In genomic region chr2:152734501-152734900, GRCm38 (mm10) we compare ENCODE assay signal across 8 mouse cellular contexts. TPM values are rescaled to one million over a fixed set of nuclear protein-coding genes. Genes with fewer than 3 reads are reported as not detected.
A peak's percentile ranks its signal among the peaks of the same experiment; 100 is the strongest.
DNase-seq lines count a peak whose midpoint lies in the region; ATAC-seq and TF ChIP-seq lines count a peak whose summit lies in the region.

No protein-coding gene starts in this region.

- H3K4me3 ChIP-seq in heart, adult 2 months: peak overlapping the region; percentile 0; the same call in 1 of the 2 replicates
- peak overlapping the region; percentile 50 for H3K4me3 ChIP-seq in testis, adult 2 months (ENCODE audit: control insufficient read depth, low read depth, low read length)
- H3K4me3 ChIP-seq in liver, embryonic 15.5 days (replicated peaks): peak overlapping the region; percentile 65

- no peak for TF ChIP-seq POLR2A in heart, adult 2 months (IDR thresholded peaks at IDR 0.05; ENCODE audit: insufficient read depth, low read depth, low read length)
- no peak for TF ChIP-seq POLR2A in testis, adult 2 months (IDR thresholded peaks at IDR 0.05; ENCODE audit: control insufficient read depth, low read depth, low read length)

- no peaks in the 10 kb centered on the region for H3K36me3 ChIP-seq in heart, adult 2 months (ENCODE audit: control insufficient read depth, insufficient read depth, low read length)
- H3K36me3 ChIP-seq in testis, adult 2 months (ENCODE audit: control insufficient read depth, insufficient read depth, low read length): no peaks in the 10 kb centered on the region
- no peaks in the 10 kb centered on the region for H3K36me3 ChIP-seq in liver, embryonic 15.5 days (replicated peaks)

- intact Hi-C loops in heart, adult 2 months (cut with DNase I): no loop called here
- intact Hi-C loops in heart, postnatal 10 days (cut with DNase I): no loop called here

- H3K4me1 ChIP-seq in heart, adult 2 months (ENCODE audit: control insufficient read depth, insufficient read depth, low read length): peaks cover 11% of the 10 kb centered on the region
- H3K4me1 ChIP-seq in testis, adult 2 months (ENCODE audit: control insufficient read depth, insufficient read depth, low read length): peaks cover 39% of the 10 kb centered on the region
- peaks cover 70% of the 10 kb centered on the region for H3K4me1 ChIP-seq in liver, embryonic 15.5 days (replicated peaks)

- ATAC-seq in liver, embryonic 15.5 days (ENCODE audit: insufficient read depth): no peak
- no peak for ATAC-seq in erythroid progenitor cell, adult 5-6 weeks (replicated peaks; ENCODE audit: low FRiP score, poor library complexity, severe bottlenecking)

- TF ChIP-seq CTCF in heart, adult 2 months (IDR thresholded peaks at IDR 0.05): no peak
- TF ChIP-seq CTCF in testis, adult 2 months (IDR thresholded peaks at IDR 0.05; ENCODE audit: control insufficient read depth, insufficient read depth, insufficient replicate concordance, low read depth, low read length): no peak

- H3K4me2 ChIP-seq in liver, embryonic 15.5 days: peak overlapping the region; percentile 92

- H3K9me3 ChIP-seq in liver, embryonic 15.5 days (replicated peaks): no peaks in the 10 kb centered on the region

- WGBS in heart, adult 2 months: 45% methylated on average over 10 of the region's 10 CpGs
- 20% methylated on average over 10 of the region's 10 CpGs for whole genome bisulfite sequencing in liver, embryonic 15.5 days (ENCODE audit: insufficient replicate concordance)

- H3K9ac ChIP-seq in heart, adult 2 months (ENCODE audit: low read depth, low read length): peak overlapping the region; percentile 46
- no peak overlapping the region for H3K9ac ChIP-seq in liver, embryonic 15.5 days

- DNase-seq in heart, adult 2 months: no peak
- DNase-seq in heart, postnatal 10 days: no peak
- DNase-seq in testis, postnatal 14 days (ENCODE audit: low spot score): no peak
- DNase-seq in ovary, postnatal 10 days (ENCODE audit: low spot score): no peak
- DNase-seq in thymus, postnatal 4 days: no peak

- no peaks in the 10 kb centered on the region for H3K27me3 ChIP-seq in heart, adult 2 months (ENCODE audit: control insufficient read depth, insufficient read depth, low read length)
- H3K27me3 ChIP-seq in testis, adult 2 months (ENCODE audit: control insufficient read depth, insufficient read depth, low read length): no peaks in the 10 kb centered on the region
- peaks cover 38% of the 10 kb centered on the region for H3K27me3 ChIP-seq in liver, embryonic 15.5 days

- TF ChIP-seq EP300 in heart, adult 2 months (IDR thresholded peaks at IDR 0.05; ENCODE audit: insufficient read depth, low read depth, low read length): no peak

- peak overlapping the region; percentile 89 for H3K27ac ChIP-seq in heart, adult 2 months
- H3K27ac ChIP-seq in testis, adult 2 months (ENCODE audit: control insufficient read depth, insufficient read depth, low read depth, low read length): no peak overlapping the region
- peak overlapping the region; percentile 59 for H3K27ac ChIP-seq in liver, embryonic 15.5 days (replicated peaks)

- no peaks in the 10 kb centered on the region for H3K79me2 ChIP-seq in heart, adult 2 months (replicated peaks; ENCODE audit: control insufficient read depth, insufficient read depth, low read length)

RNA-seq across cellular contexts. Expression of gene Id1, which starts 1.6 kb away (rescaled TPM):
- 10 to 100 TPM; 56.5 to 59.8 TPM for total RNA-seq in heart, adult 2 months (2021)
- polyA plus RNA-seq in heart, adult 2 months (2012; rRNA removed): 74.7 and 113 TPM in 2 replicates
- total RNA-seq in heart, postnatal 10 days (2021): 10 to 100 TPM; 72.9 to 84.2 TPM
- polyA plus RNA-seq in testis, adult 2 months (2012; rRNA removed): 5.5 and 12.8 TPM in 2 replicates
- polyA plus RNA-seq in liver, embryonic 15.5 days (2015; fragmentation: Nextera tagmentation; extraction: Ambion mirVana): 20.5 and 20.9 TPM in 2 replicates
- 1.3 and 17.3 TPM in 2 replicates for total RNA-seq in erythroid progenitor cell, adult 5-6 weeks (2015; ENCODE audit: low replicate concordance)
- 1.6 and 2.6 TPM in 2 replicates for total RNA-seq in erythroid progenitor cell, adult 5-6 weeks (2017; ENCODE audit: low replicate concordance)

RNA-seq across cellular contexts. Expression of gene Cox4i2, which starts 19.5 kb away (rescaled TPM):
- total RNA-seq in heart, adult 2 months (2021): 10 to 100 TPM; 12.1 to 18.0 TPM
- 12.0 and 13.2 TPM in 2 replicates for polyA plus RNA-seq in heart, adult 2 months (2012; rRNA removed)
- 10 to 100 TPM; 17.9 to 22.4 TPM for total RNA-seq in heart, postnatal 10 days (2021)
- polyA plus RNA-seq in testis, adult 2 months (2012; rRNA removed): 0.32 and 0.85 TPM in 2 replicates
- polyA plus RNA-seq in liver, embryonic 15.5 days (2015; fragmentation: Nextera tagmentation; extraction: Ambion mirVana): 1.0 and 1.1 TPM in 2 replicates
- total RNA-seq in erythroid progenitor cell, adult 5-6 weeks (2015; ENCODE audit: low replicate concordance): 1.8 TPM in 1 of 2 replicates, not detected in the other
- not detected in 2 replicates for total RNA-seq in erythroid progenitor cell, adult 5-6 weeks (2017; ENCODE audit: low replicate concordance)

RNA-seq across cellular contexts. Expression of gene Mcts2, which starts 47.7 kb away (rescaled TPM):
- total RNA-seq in heart, adult 2 months (2021): 10 to 100 TPM; 14.8 to 18.2 TPM
- 8.6 and 12.1 TPM in 2 replicates for polyA plus RNA-seq in heart, adult 2 months (2012; rRNA removed)
- total RNA-seq in heart, postnatal 10 days (2021): 10 to 100 TPM; 17.8 to 19.1 TPM
- 41.8 and 43.6 TPM in 2 replicates for polyA plus RNA-seq in testis, adult 2 months (2012; rRNA removed)
- polyA plus RNA-seq in liver, embryonic 15.5 days (2015; fragmentation: Nextera tagmentation; extraction: Ambion mirVana): 12.1 and 12.4 TPM in 2 replicates
- not detected in 2 replicates for total RNA-seq in erythroid progenitor cell, adult 5-6 weeks (2015; ENCODE audit: low replicate concordance)
- total RNA-seq in erythroid progenitor cell, adult 5-6 weeks (2017; ENCODE audit: low replicate concordance): 1.7 TPM in 1 of 2 replicates, not detected in the other

Comparison
In these comparisons a context has a peak if more than half of its experiments do, and no peak if none do; other contexts are left out.
1. H3K4me3 ChIP-seq: peak in every context shown above with its lines; median percentile 65 in liver, embryonic 15.5 days; 50 in testis, adult 2 months; 0 in heart, adult 2 months.
2. RNA of gene Cox4i2, which starts 19.5 kb away (total RNA-seq): 17.9 to 22.4 TPM in heart, postnatal 10 days and 12.1 to 18.0 TPM in heart, adult 2 months; 1.8 TPM in erythroid progenitor cell, adult 5-6 weeks; every median in the first group is over 4 times any median in the second.
3. RNA of gene Mcts2, which starts 47.7 kb away (total RNA-seq): 17.8 to 19.1 TPM in heart, postnatal 10 days and 14.8 to 18.2 TPM in heart, adult 2 months; 1.7 TPM in erythroid progenitor cell, adult 5-6 weeks; every median in the first group is over 4 times any median in the second.